ENCODE assay signal across 9 mouse cellular contexts in the genomic region with DNA sequence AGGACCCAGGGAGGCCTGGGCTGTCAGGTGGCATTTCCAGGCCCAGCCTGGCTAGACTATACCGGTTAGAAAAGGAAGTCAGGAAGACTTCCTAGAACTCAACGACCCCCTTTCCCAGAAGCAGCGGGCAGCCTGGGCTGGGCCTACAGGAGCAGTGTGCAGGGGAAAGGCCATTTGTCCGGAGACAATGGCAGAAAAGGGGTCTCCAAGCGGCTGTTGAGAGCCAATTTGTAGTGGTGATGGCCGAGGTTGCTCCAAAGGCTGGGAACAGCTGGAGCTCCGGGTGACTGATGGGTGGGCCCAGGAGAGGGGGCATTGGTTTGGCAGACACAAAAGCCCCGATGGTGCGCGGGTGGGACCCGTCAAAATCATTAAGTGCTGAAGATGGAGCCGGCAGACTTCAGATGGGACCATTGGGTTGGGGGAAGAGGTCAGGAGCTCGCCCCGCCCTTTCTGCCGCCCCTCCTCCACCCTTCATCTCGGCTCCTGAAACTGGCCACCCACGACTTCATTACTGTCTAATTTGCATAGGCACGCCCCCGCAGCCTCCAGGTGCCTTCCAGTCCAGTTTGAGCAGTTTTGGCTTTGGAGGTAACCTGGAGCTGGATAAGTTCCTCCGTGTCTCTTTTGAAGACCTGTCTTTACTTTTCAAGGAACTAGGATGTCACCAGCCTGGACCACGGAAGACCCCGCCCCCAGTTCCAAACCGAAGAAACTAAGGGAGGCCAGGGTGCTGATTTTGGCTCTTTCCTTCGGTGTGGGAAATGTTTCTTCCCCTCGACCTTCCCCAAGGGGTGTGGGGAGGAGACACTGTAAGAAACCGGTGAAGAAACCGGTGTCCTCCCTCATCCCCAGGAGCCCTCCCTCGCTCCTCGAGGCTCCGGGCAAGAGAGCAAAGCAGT. TPM values are rescaled to one million over a fixed set of nuclear protein-coding genes. Genes with fewer than 3 reads are reported as not detected.
DNase-seq lines count a peak whose midpoint lies in the region; ATAC-seq lines count a peak whose summit lies in the region.
"Had no signal": no experiment of that assay in that cellular context is flagged by ENCODE, and none has a peak within 500 bp of the region (broad histone marks: within the 10 kb centered on the region; RNA-seq: fewer than 3 reads in every experiment).

No protein-coding gene starts in this region.

- 4% methylated on average over 30 of the region's 30 CpGs for WGBS in heart, embryonic 14.5 days
- WGBS in embryonic facial prominence, embryonic 13.5 days: 3% methylated on average over 30 of the region's 30 CpGs
- WGBS in kidney, embryonic 15.5 days: 1% methylated on average over 30 of the region's 30 CpGs
- under 1% methylated on average over 27 of the region's 30 CpGs for WGBS in neural tube, embryonic 11.5 days

- peak overlapping the region; percentile 66; the same call in 1 of the 2 replicates for H3K9ac ChIP-seq in heart, embryonic 14.5 days (ENCODE audit: low read length)
- peak overlapping the region; percentile 68 for H3K9ac ChIP-seq in embryonic facial prominence, embryonic 13.5 days
- H3K9ac ChIP-seq in kidney, embryonic 15.5 days: peak overlapping the region; percentile 38
- H3K9ac ChIP-seq in neural tube, embryonic 11.5 days (ENCODE audit: low read length): peak overlapping the region; percentile 1; the same call in 1 of the 2 replicates

- ATAC-seq in heart, embryonic 14.5 days (ENCODE audit: insufficient number of reproducible peaks, insufficient read depth, low FRiP score, low read depth): no peak
- ATAC-seq in embryonic facial prominence, embryonic 13.5 days (ENCODE audit: insufficient number of reproducible peaks, insufficient read depth, low FRiP score, low TSS enrichment, low read depth): no peak
- ATAC-seq in kidney, embryonic 15.5 days (replicated peaks; ENCODE audit: low FRiP score): peak; percentile 79
- ATAC-seq in neural tube, embryonic 11.5 days (ENCODE audit: insufficient read depth, low FRiP score, low TSS enrichment): 0 out of 2 replicates have a peak, but pooled peaks have one; percentile 20

- H3K27me3 ChIP-seq in heart, embryonic 14.5 days (ENCODE audit: control insufficient read depth, insufficient read depth, low read length): peaks cover 70% of the 10 kb centered on the region
- H3K27me3 ChIP-seq in embryonic facial prominence, embryonic 13.5 days: peaks cover 78% of the 10 kb centered on the region
- H3K27me3 ChIP-seq in kidney, embryonic 15.5 days: peaks cover 53% of the 10 kb centered on the region
- peaks cover 45% of the 10 kb centered on the region for H3K27me3 ChIP-seq in neural tube, embryonic 11.5 days (ENCODE audit: control insufficient read depth, insufficient read depth, low read length)

- H3K9me3 ChIP-seq in heart, embryonic 14.5 days (ENCODE audit: control insufficient read depth, low read length): peaks cover 7% of the 10 kb centered on the region; the same call in 1 of the 2 replicates
- H3K9me3 ChIP-seq in embryonic facial prominence, embryonic 13.5 days: no peaks in the 10 kb centered on the region
- H3K9me3 ChIP-seq in kidney, embryonic 15.5 days (replicated peaks): no peaks in the 10 kb centered on the region
- no peaks in the 10 kb centered on the region for H3K9me3 ChIP-seq in neural tube, embryonic 11.5 days (ENCODE audit: control insufficient read depth, low read length)

- peak overlapping the region; percentile 74 for H3K4me2 ChIP-seq in heart, embryonic 14.5 days (ENCODE audit: low read length)
- peak overlapping the region; percentile 91 for H3K4me2 ChIP-seq in embryonic facial prominence, embryonic 13.5 days
- peak overlapping the region; percentile 80 for H3K4me2 ChIP-seq in kidney, embryonic 15.5 days
- H3K4me2 ChIP-seq in neural tube, embryonic 11.5 days (ENCODE audit: low read depth): peak overlapping the region; percentile 64

- no peak overlapping the region for H3K27ac ChIP-seq in heart, embryonic 14.5 days (replicated peaks in 1 of 2; ENCODE audit: control insufficient read depth in 1 of 2, insufficient read depth in 1 of 2, low read depth in 2 of 2, low read length in 2 of 2)
- no peak overlapping the region for H3K27ac ChIP-seq in embryonic facial prominence, embryonic 13.5 days
- peak overlapping the region; percentile 89 for H3K27ac ChIP-seq in kidney, embryonic 15.5 days
- peak overlapping the region; percentile 50; the same call in 1 of the 2 replicates for H3K27ac ChIP-seq in neural tube, embryonic 11.5 days (ENCODE audit: low read depth, low read length)
- H3K27ac ChIP-seq: macrophage had no signal

- DNase-seq in heart, adult 8-10 months (ENCODE audit: low spot score): no peak
- peak; percentile 53 for DNase-seq in neural tube, embryonic 11.5 days (ENCODE audit: low spot score)
- DNase-seq in thymus, postnatal 10 days (ENCODE audit: low spot score in 2 of 2): no peak
- DNase-seq in thymus, postnatal 14 days: no peak
- no peak for DNase-seq in left cerebral cortex, adult 18-20 months (ENCODE audit: low spot score in 2 of 2)

- peaks cover 2 to 18% of the 10 kb centered on the region in 2 experiments; a peak in 3 of 4 replicates for H3K4me1 ChIP-seq in heart, embryonic 14.5 days (ENCODE audit: control insufficient read depth in 2 of 2, insufficient read depth in 2 of 2, low read length in 2 of 2)
- H3K4me1 ChIP-seq in embryonic facial prominence, embryonic 13.5 days: peaks cover 32% of the 10 kb centered on the region
- H3K4me1 ChIP-seq in kidney, embryonic 15.5 days: peaks cover 37% of the 10 kb centered on the region
- H3K4me1 ChIP-seq in neural tube, embryonic 11.5 days (ENCODE audit: control insufficient read depth, insufficient read depth, low read length): peaks cover 14% of the 10 kb centered on the region

- H3K36me3 ChIP-seq in heart, embryonic 14.5 days (ENCODE audit: control insufficient read depth, insufficient read depth, low read length): no peaks in the 10 kb centered on the region
- no peaks in the 10 kb centered on the region for H3K36me3 ChIP-seq in embryonic facial prominence, embryonic 13.5 days
- H3K36me3 ChIP-seq in kidney, embryonic 15.5 days: no peaks in the 10 kb centered on the region
- H3K36me3 ChIP-seq in neural tube, embryonic 11.5 days (ENCODE audit: control insufficient read depth, insufficient read depth, low read length): no peaks in the 10 kb centered on the region

- H3K4me3 ChIP-seq in heart, embryonic 14.5 days (ENCODE audit: control insufficient read depth in 1 of 2, insufficient read depth in 1 of 2, low read depth in 1 of 2, low read length in 2 of 2): peak overlapping the region; percentile 32 to 44
- H3K4me3 ChIP-seq in embryonic facial prominence, embryonic 13.5 days: peak overlapping the region; percentile 46
- H3K4me3 ChIP-seq in kidney, embryonic 15.5 days (replicated peaks): peak overlapping the region; percentile 42
- peak overlapping the region; percentile 30 for H3K4me3 ChIP-seq in neural tube, embryonic 11.5 days (ENCODE audit: low read depth, low read length)

RNA-seq across cellular contexts. Expression of a gene that starts 36.3 kb away (rescaled TPM):
- not detected in 2 replicates for polyA plus RNA-seq in heart, embryonic 14.5 days (2014; fragmentation: Nextera tagmentation; extraction: Ambion mirVana)
- not detected for total RNA-seq in heart, adult 8-10 months (2022)
- polyA plus RNA-seq in embryonic facial prominence, embryonic 13.5 days (2015; fragmentation: Nextera tagmentation; extraction: Ambion mirVana): 0.22 TPM in 1 of 2 replicates, not detected in the other
- 34.6 and 36.9 TPM in 2 replicates for polyA plus RNA-seq in kidney, embryonic 15.5 days (2015; fragmentation: Nextera tagmentation; extraction: Ambion mirVana)
- 7.4 and 8.0 TPM in 2 replicates for polyA plus RNA-seq in neural tube, embryonic 11.5 days (2014; fragmentation: Nextera tagmentation; extraction: Ambion mirVana)
- under 1 TPM; 0.23 to 0.42 TPM for total RNA-seq in left cerebral cortex, adult 18-20 months (2021)
- polyA plus RNA-seq: macrophage had no signal

Comparison
In these comparisons a context has a peak if more than half of its experiments do, and no peak if none do; other contexts are left out.
1. ATAC-seq: peak in kidney, embryonic 15.5 days (single experiment) and neural tube, embryonic 11.5 days (single experiment); none in heart, embryonic 14.5 days (single experiment) and embryonic facial prominence, embryonic 13.5 days (single experiment).
2. H3K27ac ChIP-seq: peak in kidney, embryonic 15.5 days (single experiment) and neural tube, embryonic 11.5 days (single experiment); none in heart, embryonic 14.5 days (0 of 2) and embryonic facial prominence, embryonic 13.5 days (single experiment).
3. H3K9ac ChIP-seq: peak in every context shown above with its lines; median percentile 68 in embryonic facial prominence, embryonic 13.5 days; 66 in heart, embryonic 14.5 days; 38 in kidney, embryonic 15.5 days; 1 in neural tube, embryonic 11.5 days.
4. Peak in every context shown above with its lines, with median percentiles within 50 percentile points of each other: H3K4me2 ChIP-seq and H3K4me3 ChIP-seq.